Mouse (Mus musculus) hindbrain, embryonic 16.5 days (tissue): ENCODE data around the gene Nos2. TPM values are rescaled to one million over a fixed set of nuclear protein-coding genes. Genes with fewer than 3 reads are reported as not detected.
"Not testable (repeated sequence)": the region's sequence is repeated elsewhere in the genome, so short reads cannot be mapped to it uniquely, and the experiment has no call there.

ENCODE experiments used
- ATAC-seq: fragments of 200-750 bp; cut with Nextera tagmentation; 2 replicates; pipeline ENCODE4 v1.8.0; 2017; ENCODE audit warnings: moderate TSS enrichment, moderate library complexity
- H3K27ac ChIP-seq: fragments of 300-500 bp; sonication (generic); 2 replicates; pipeline ENCODE4 v1.5.1; 2014; ENCODE audit warnings: low read depth, mild to moderate bottlenecking, control low read depth, low read length, moderate library complexity
- H3K27me3 ChIP-seq: fragments of 300-500 bp; sonication (generic); replicated peaks from 2 replicates; pipeline ENCODE4 v1.6.1; 2014; ENCODE audit warnings: low read length; ENCODE audit not compliant: control insufficient read depth, insufficient read depth
- H3K36me3 ChIP-seq: fragments of 300-500 bp; sonication (generic); 2 replicates; pipeline ENCODE4 v1.6.1; 2014; ENCODE audit warnings: mild to moderate bottlenecking, low read length, moderate library complexity, mixed read lengths; ENCODE audit not compliant: control insufficient read depth, insufficient read depth
- H3K4me1 ChIP-seq: fragments of 300-500 bp; sonication (generic); 2 replicates; pipeline ENCODE4 v1.6.1; 2014; ENCODE audit warnings: low read depth, low read length; ENCODE audit not compliant: control insufficient read depth, insufficient read depth
- H3K4me2 ChIP-seq: fragments of 300-500 bp; sonication (generic); 2 replicates; pipeline ENCODE4 v1.6.1; 2014; ENCODE audit warnings: mild to moderate bottlenecking, low read length, control low read depth, moderate library complexity
- H3K4me3 ChIP-seq: fragments of 300-500 bp; sonication (generic); 2 replicates; pipeline ENCODE4 v1.5.1; 2014; ENCODE audit warnings: mild to moderate bottlenecking, low read length, control low read depth, moderate library complexity
- H3K9ac ChIP-seq: fragments of 300-500 bp; sonication (generic); 2 replicates; pipeline ENCODE4 v1.6.1; 2014; ENCODE audit warnings: low read depth, mild to moderate bottlenecking, control low read depth, low read length, moderate library complexity
- H3K9me3 ChIP-seq: fragments of 300-500 bp; sonication (generic); 2 replicates; pipeline ENCODE4 v1.6.1; 2014; ENCODE audit warnings: mild to moderate bottlenecking, low read length, moderate library complexity; ENCODE audit not compliant: control insufficient read depth
- WGBS: fragments of 180-500 bp; shearing (Covaris S2); extraction: QIAGEN DNeasy Blood & Tissue Kit; methylation state at CpG from one replicate; pipeline ENCODE4 v1.1.7; 2014; 5-methylcytosine and 5-hydroxymethylcytosine counted together
- polyA plus RNA-seq: library from polyadenylated mRNA; unstranded; fragments of >200 nt; fragmentation: Nextera tagmentation; extraction: Ambion mirVana; gene quantifications from 2 replicates; pipeline ENCODE4 v1.2.1, GENCODE M21; 2015

Nos2 gene
- polyA plus RNA-seq, 1 experiment from 2014 or later, result 0.96 TPM

GRCm38 (mm10) chr11:78999118-78999517 is 78.5 kb downstream of the Nos2 start:
- no peak overlapping the region for H3K27ac ChIP-seq
- no peaks in the 10 kb centered on the region; the same call in 1 of the 2 replicates for H3K9me3 ChIP-seq
- no peak overlapping the region for H3K9ac ChIP-seq
- ATAC-seq, result no peak
- no peaks in the 10 kb centered on the region for H3K36me3 ChIP-seq
- WGBS, result 24% methylated on average over 6 of the region's 6 CpGs
- no peak overlapping the region for H3K4me3 ChIP-seq
- no peaks in the 10 kb centered on the region for H3K4me1 ChIP-seq
- H3K27me3 ChIP-seq, result no peaks in the 10 kb centered on the region
- H3K4me2 ChIP-seq, result no peak overlapping the region

DNA sequence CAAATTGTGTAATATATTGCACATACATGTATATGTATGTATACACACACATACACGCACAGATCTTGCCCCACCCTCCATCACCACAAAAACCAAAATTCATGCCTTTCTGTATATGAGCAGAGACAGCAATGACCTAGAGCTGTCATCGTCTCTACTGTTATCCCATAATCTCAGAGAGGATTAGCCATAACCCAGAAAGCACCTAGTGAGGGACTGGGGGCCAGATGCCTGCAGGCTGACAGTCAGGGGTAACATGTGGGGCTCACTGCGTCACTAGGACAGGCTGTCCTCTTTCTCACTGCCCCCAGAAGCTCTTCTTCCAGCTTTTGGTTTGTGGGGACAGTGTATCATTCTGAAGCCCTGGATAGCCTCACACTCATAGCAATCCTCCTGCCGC is 81.3 kb downstream of the Nos2 start:
- no peak for ATAC-seq
- Histone ChIP-seq H3K27me3 (no peaks in the 10 kb centered on the region), H3K27ac (no peak overlapping the region), H3K9ac (no peak overlapping the region), H3K9me3 (no peaks in the 10 kb centered on the region), H3K4me3 (no peak overlapping the region), H3K4me2 (no peak overlapping the region), H3K4me1 (no peaks in the 10 kb centered on the region), H3K36me3 (no peaks in the 10 kb centered on the region)
- WGBS, result 94% methylated on average over 4 of the region's 4 CpGs

DNA sequence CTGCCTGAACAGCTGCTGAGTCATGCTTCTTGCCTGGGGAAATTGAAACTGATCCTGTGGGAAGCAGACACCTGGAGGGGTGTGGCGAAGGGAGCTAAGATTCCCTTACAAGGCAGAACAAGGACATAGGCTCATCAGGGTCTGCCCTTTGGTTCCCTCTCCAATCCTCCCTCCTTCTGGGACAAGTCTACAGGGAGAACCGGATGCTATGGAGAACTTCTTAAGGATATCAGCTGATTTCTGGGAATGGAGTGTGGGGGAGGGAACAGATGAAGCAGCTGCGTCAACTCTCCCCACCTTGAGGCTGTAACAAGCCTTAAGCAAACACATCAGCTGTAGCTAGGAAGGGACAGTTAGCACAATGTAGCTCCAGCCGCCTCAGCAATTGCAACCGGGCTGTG is 82.0 kb downstream of the Nos2 start:
- Histone ChIP-seq H3K9me3 (no peaks in the 10 kb centered on the region), H3K4me1 (no peaks in the 10 kb centered on the region), H3K9ac (no peak overlapping the region), H3K4me2 (no peak overlapping the region), H3K4me3 (no peak overlapping the region), H3K36me3 (no peaks in the 10 kb centered on the region), H3K27me3 (no peaks in the 10 kb centered on the region), H3K27ac (peak overlapping the region; percentile 45; the same call in 1 of the 2 replicates)
- WGBS, result 74% methylated on average over 5 of the region's 5 CpGs
- no peak for ATAC-seq

- H3K4me3 ChIP-seq, result no peak overlapping the region
- WGBS, result 83% methylated on average over 11 of the region's 11 CpGs
- H3K4me1 ChIP-seq, result no peaks in the 10 kb centered on the region
- H3K9me3 ChIP-seq, result no peaks in the 10 kb centered on the region
- no peak overlapping the region for H3K4me2 ChIP-seq
- H3K9ac ChIP-seq, result no peak overlapping the region
- peak overlapping the region; percentile 45; the same call in 1 of the 2 replicates for H3K27ac ChIP-seq
- ATAC-seq, result no peak
- H3K36me3 ChIP-seq, result no peaks in the 10 kb centered on the region
- H3K27me3 ChIP-seq, result no peaks in the 10 kb centered on the region
These were observed 82.6 kb downstream of the Nos2 start for GRCm38 (mm10) chr11:79003053-79003768.

DNA sequence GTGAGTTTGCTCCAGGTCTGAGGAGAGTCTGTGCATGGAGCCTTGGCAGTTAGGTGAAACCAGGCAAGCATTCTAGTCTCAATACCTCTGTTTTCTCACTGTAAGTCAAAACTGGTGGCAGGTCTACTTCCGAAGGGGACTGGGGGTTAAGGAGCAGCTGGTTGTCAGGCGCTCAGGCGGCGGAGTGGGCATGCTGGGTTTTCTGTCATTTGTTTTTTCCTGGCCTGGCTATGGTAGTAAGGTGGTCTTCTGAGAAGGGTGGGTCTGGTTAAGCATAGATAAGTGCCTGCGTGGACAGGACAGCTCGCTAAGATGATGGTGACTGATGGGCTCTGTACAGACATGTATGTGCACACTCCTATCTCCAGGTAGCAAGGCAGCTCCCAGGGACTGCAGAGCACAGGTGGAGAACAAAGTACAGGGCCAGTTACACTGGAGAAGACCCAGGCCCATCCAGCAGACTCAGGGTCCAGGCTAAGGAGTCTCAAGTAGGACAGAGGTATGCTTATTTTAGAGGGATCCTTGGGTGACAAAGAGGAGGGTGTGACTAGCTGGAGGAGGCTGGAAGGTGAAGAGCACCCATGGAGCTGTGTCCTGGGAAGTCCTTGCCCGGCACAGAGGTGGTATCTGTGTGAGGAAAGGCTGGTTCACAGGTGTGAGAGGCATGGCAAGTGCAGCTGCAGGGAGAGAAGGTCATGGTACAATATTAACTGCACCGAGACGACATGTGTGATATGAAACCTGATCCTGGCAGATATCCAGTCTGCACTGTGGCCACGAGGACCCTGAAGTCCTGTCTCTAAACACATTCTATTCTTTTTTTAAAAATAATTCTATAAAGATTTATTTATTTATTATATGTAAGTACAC is 83.4 kb downstream of the Nos2 start:
- no peaks in the 10 kb centered on the region for H3K4me1 ChIP-seq
- no peak for ATAC-seq
- H3K4me3 ChIP-seq, result no peak overlapping the region
- H3K36me3 ChIP-seq, result no peaks in the 10 kb centered on the region
- H3K9me3 ChIP-seq, result no peaks in the 10 kb centered on the region
- no peaks in the 10 kb centered on the region for H3K27me3 ChIP-seq
- WGBS, result 87% methylated on average over 10 of the region's 10 CpGs
- no peak overlapping the region for H3K9ac ChIP-seq
- H3K4me2 ChIP-seq, result no peak overlapping the region
- H3K27ac ChIP-seq, result no peak overlapping the region

DNA sequence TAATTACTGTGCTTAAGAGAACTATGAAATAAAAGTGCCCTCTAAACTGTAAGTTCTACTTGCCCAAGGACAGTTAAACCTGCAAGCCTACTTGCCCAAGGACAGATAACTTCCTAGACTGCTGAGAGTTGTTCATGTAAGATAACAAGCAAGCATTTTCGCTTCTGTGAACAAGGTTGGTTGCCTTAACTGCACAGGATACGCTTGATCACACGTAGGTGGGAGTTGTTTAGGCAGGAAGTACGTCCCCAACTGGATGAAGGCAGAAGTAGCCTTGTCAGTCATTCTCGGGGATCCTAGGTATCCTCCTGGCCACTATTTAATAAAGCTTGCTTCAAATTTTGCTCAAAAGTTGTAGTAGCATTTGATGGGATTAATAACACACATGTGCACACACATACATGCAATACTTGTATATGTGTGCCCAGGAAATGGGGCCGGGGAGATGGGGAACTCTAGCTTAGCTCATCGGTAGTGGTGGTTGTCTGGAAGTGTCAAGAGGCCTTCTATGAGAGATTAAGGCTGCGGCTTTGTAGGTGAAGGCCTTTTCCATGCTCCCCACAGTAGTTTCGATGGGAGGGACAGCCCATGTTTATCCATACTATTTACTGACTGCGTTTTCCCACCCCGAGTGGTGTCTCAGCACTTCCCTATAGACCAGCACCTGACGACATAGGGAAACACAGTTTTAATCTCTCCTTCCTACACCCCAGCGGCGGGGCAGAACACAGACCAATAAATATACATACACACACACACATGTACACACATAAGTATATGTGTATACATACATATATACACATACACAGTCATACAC is 85.2 kb downstream of the Nos2 start:
- H3K4me1 ChIP-seq, result no peaks in the 10 kb centered on the region
- no peak overlapping the region for H3K27ac ChIP-seq
- no peak overlapping the region for H3K4me2 ChIP-seq
- H3K4me3 ChIP-seq, result no peak overlapping the region
- 90% methylated on average over 14 of the region's 14 CpGs for WGBS
- no peaks in the 10 kb centered on the region for H3K27me3 ChIP-seq
- no peak for ATAC-seq
- no peaks in the 10 kb centered on the region for H3K9me3 ChIP-seq
- no peak overlapping the region for H3K9ac ChIP-seq
- H3K36me3 ChIP-seq, result no peaks in the 10 kb centered on the region

GRCm38 (mm10) chr11:79006417-79006816 is 85.8 kb downstream of the Nos2 start:
- no peak overlapping the region for H3K4me2 ChIP-seq
- H3K9me3 ChIP-seq, result no peaks in the 10 kb centered on the region
- no peaks in the 10 kb centered on the region for H3K36me3 ChIP-seq
- H3K9ac ChIP-seq, result no peak overlapping the region
- H3K27me3 ChIP-seq, result no peaks in the 10 kb centered on the region
- no peaks in the 10 kb centered on the region for H3K4me1 ChIP-seq
- H3K4me3 ChIP-seq, result no peak overlapping the region
- no peak overlapping the region for H3K27ac ChIP-seq
- ATAC-seq, result no peak
- WGBS, result 70% methylated on average over 5 of the region's 5 CpGs

- H3K27ac ChIP-seq, result not testable (repeated sequence)
These were observed 86.8 kb downstream of the Nos2 start for GRCm38 (mm10) chr11:79007356-79007755.

More at GRCm38 (mm10) chr11:79007356-79007755, 86.8 kb downstream of the Nos2 start:
- 90% methylated on average over 3 of the region's 3 CpGs for WGBS
- H3K9ac ChIP-seq, H3K27me3 ChIP-seq, H3K9me3 ChIP-seq, H3K4me1 ChIP-seq, H3K4me2 ChIP-seq, ATAC-seq, H3K36me3 ChIP-seq, H3K4me3 ChIP-seq: not testable (repeated sequence)
